ENCODE assay signal across 8 mouse cellular contexts in the genomic region with DNA sequence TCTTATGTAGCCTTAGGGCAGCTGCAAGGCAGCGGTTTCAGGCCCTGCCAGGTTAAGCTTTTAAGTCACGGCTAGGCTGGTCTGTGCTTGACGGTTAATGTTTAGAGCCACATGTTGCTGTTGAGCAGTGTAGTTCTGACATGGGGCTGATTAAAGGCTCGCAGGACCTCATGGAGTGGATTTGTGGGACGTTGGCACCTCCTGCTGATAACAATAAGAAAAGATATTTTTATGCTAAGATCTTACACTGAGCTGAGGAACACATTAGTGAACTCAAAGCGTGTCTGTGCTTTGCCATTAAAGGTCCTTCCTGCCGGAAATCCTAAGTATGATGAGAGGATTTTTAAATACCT. TPM values are rescaled to one million over a fixed set of nuclear protein-coding genes. Genes with fewer than 3 reads are reported as not detected.
A peak's percentile ranks its signal among the peaks of the same experiment; 100 is the strongest.
DNase-seq lines count a peak whose midpoint lies in the region; ATAC-seq and TF ChIP-seq lines count a peak whose summit lies in the region.

No protein-coding gene starts in this region.

- H3K4me2 ChIP-seq in midbrain, embryonic 12.5 days (replicated peaks): no peak overlapping the region
- H3K4me2 ChIP-seq in midbrain, embryonic 11.5 days: no peak overlapping the region
- no peak overlapping the region for H3K4me2 ChIP-seq in midbrain, postnatal 0 days (ENCODE audit: low read depth, low read length, poor library complexity, severe bottlenecking)

- no peak for DNase-seq in midbrain, embryonic 11.5 days (ENCODE audit: low spot score, missing footprints)
- DNase-seq in embryo, embryonic 10.5 days (ENCODE audit: low spot score): peak; percentile 58
- DNase-seq in kidney, adult 9 months: peak; percentile 46
- no peak for DNase-seq in midbrain, postnatal 0 days (ENCODE audit: low spot score)
- DNase-seq in left cerebral cortex, adult 8-10 months (ENCODE audit: low spot score in 2 of 2): no peak
- no peak for DNase-seq in urinary bladder, postnatal 10 days (ENCODE audit: low spot score)

- 62% methylated on average over 7 of the region's 7 CpGs for WGBS in midbrain, embryonic 12.5 days
- WGBS in midbrain, embryonic 11.5 days: 67% methylated on average over 7 of the region's 7 CpGs
- WGBS in midbrain, postnatal 0 days: 33% methylated on average over 7 of the region's 7 CpGs

- H3K4me3 ChIP-seq in midbrain, embryonic 12.5 days: no peak overlapping the region
- H3K4me3 ChIP-seq in midbrain, embryonic 11.5 days (ENCODE audit: low read depth, low read length): no peak overlapping the region
- no peak overlapping the region for H3K4me3 ChIP-seq in midbrain, postnatal 0 days (ENCODE audit: low read depth, low read length)

- H3K27ac ChIP-seq in midbrain, embryonic 12.5 days (replicated peaks): 0 out of 2 replicates have a peak overlapping the region, but pooled peaks have one; percentile 25
- H3K27ac ChIP-seq in midbrain, embryonic 11.5 days (ENCODE audit: low read depth, low read length): no peak overlapping the region
- no peak overlapping the region for H3K27ac ChIP-seq in midbrain, postnatal 0 days (ENCODE audit: low read depth, low read length)

- no peak overlapping the region for H3K9ac ChIP-seq in midbrain, embryonic 12.5 days (replicated peaks)
- H3K9ac ChIP-seq in midbrain, embryonic 11.5 days (ENCODE audit: low read length): no peak overlapping the region
- H3K9ac ChIP-seq in midbrain, postnatal 0 days (replicated peaks; ENCODE audit: low read length, poor library complexity, severe bottlenecking): no peak overlapping the region

- no peaks in the 10 kb centered on the region for H3K9me3 ChIP-seq in midbrain, embryonic 12.5 days
- H3K9me3 ChIP-seq in midbrain, embryonic 11.5 days (ENCODE audit: control insufficient read depth, low read length): no peaks in the 10 kb centered on the region
- H3K9me3 ChIP-seq in midbrain, postnatal 0 days (ENCODE audit: low read length): no peaks in the 10 kb centered on the region

- 0 out of 2 replicates have a peak, but pooled peaks cover 6% of the 10 kb centered on the region for H3K4me1 ChIP-seq in midbrain, embryonic 12.5 days
- no peaks in the 10 kb centered on the region for H3K4me1 ChIP-seq in midbrain, embryonic 11.5 days (ENCODE audit: control insufficient read depth, insufficient read depth, low read length)
- no peaks in the 10 kb centered on the region for H3K4me1 ChIP-seq in midbrain, postnatal 0 days (ENCODE audit: insufficient read depth, low read length)

- no peaks in the 10 kb centered on the region for H3K27me3 ChIP-seq in midbrain, embryonic 12.5 days
- no peaks in the 10 kb centered on the region for H3K27me3 ChIP-seq in midbrain, embryonic 11.5 days (ENCODE audit: control insufficient read depth, insufficient read depth, low read length)
- H3K27me3 ChIP-seq in midbrain, postnatal 0 days (ENCODE audit: insufficient read depth, low read length): no peaks in the 10 kb centered on the region

- H3K36me3 ChIP-seq in midbrain, embryonic 12.5 days: peaks cover 75% of the 10 kb centered on the region
- H3K36me3 ChIP-seq in midbrain, embryonic 11.5 days (ENCODE audit: control insufficient read depth, insufficient read depth, low read length): peaks cover 2% of the 10 kb centered on the region
- H3K36me3 ChIP-seq in midbrain, postnatal 0 days (ENCODE audit: insufficient read depth, low read length): peaks cover 42% of the 10 kb centered on the region

- ATAC-seq in midbrain, embryonic 12.5 days (ENCODE audit: low FRiP score, low read depth): no peak
- ATAC-seq in midbrain, embryonic 11.5 days (ENCODE audit: low FRiP score): no peak
- peak; percentile 39; the same call in 1 of the 2 replicates for ATAC-seq in midbrain, postnatal 0 days (ENCODE audit: low FRiP score)
- no peak for ATAC-seq in monocyte, adult 5-6 weeks (replicated peaks; ENCODE audit: insufficient number of reproducible peaks, low FRiP score, low TSS enrichment, poor library complexity, severe bottlenecking)

- peak; percentile 4; the same call in 1 of the 2 replicates for TF ChIP-seq CTCF in midbrain, postnatal 0 days (IDR thresholded peaks at IDR 0.05)

RNA-seq across cellular contexts. Expression of gene Lypd6b, which starts 53.9 kb away (rescaled TPM):
- polyA plus RNA-seq in midbrain, embryonic 12.5 days (2016; fragmentation: Nextera tagmentation; extraction: Ambion mirVana): 0.42 and 0.89 TPM in 2 replicates
- polyA plus RNA-seq in midbrain, embryonic 11.5 days (2014; fragmentation: Nextera tagmentation; extraction: Ambion mirVana): 0.36 and 0.87 TPM in 2 replicates
- 18.6 and 22.5 TPM in 2 replicates for total RNA-seq in midbrain, postnatal 0 days (2014; rRNA removed)
- 28.1 and 31.1 TPM in 2 replicates for polyA plus RNA-seq in midbrain, postnatal 0 days (2015; fragmentation: Nextera tagmentation; extraction: Ambion mirVana)
- total RNA-seq in left cerebral cortex, adult 8-10 months (2022): 10 to 100 TPM in 2 of 4 experiments, 1 to 10 TPM in 2; 9.0 to 10.3 (median 9.7) TPM
- 0.68 to 1.5 TPM in 2 of 3 replicates, not detected in the other for total RNA-seq in monocyte, adult 5-6 weeks (2017)

Comparison
In these comparisons a context has a peak if more than half of its experiments do, and no peak if none do; other contexts are left out.
1. DNase-seq: peak in embryo, embryonic 10.5 days (single experiment) and kidney, adult 9 months (single experiment); none in midbrain, embryonic 11.5 days (single experiment), midbrain, postnatal 0 days (single experiment), left cerebral cortex, adult 8-10 months (0 of 2) and urinary bladder, postnatal 10 days (single experiment).